Mouse (Mus musculus) forebrain, embryonic 16.5 days (tissue): ENCODE data around the gene Hes5. TPM values are rescaled to one million over a fixed set of nuclear protein-coding genes. Genes with fewer than 3 reads are reported as not detected.

Experiments used
- ATAC-seq: fragments of 200-750 bp; cut with Nextera tagmentation; 2 replicates; pipeline ENCODE4 v1.8.0; 2017; ENCODE audit warnings: mild to moderate bottlenecking, moderate library complexity
- H3K27ac ChIP-seq: fragments of 300-500 bp; sonication (generic); 2 replicates; pipeline ENCODE4 v1.5.1; 2014; ENCODE audit warnings: low read length, control low read depth
- H3K27me3 ChIP-seq: fragments of 300-500 bp; sonication (generic); replicated peaks from 2 replicates; pipeline ENCODE4 v1.6.1; 2014; ENCODE audit warnings: low read length; ENCODE audit not compliant: control insufficient read depth, insufficient read depth
- H3K36me3 ChIP-seq: fragments of 300-500 bp; sonication (generic); 2 replicates; pipeline ENCODE4 v1.6.1; 2014; ENCODE audit not compliant: control insufficient read depth, insufficient read depth
- H3K4me1 ChIP-seq: fragments of 300-500 bp; sonication (generic); replicated peaks from 2 replicates; pipeline ENCODE4 v1.6.1; 2014; ENCODE audit warnings: low read length; ENCODE audit not compliant: control insufficient read depth, insufficient read depth
- H3K4me2 ChIP-seq: fragments of 300-500 bp; sonication (generic); 2 replicates; pipeline ENCODE4 v1.6.1; 2014; ENCODE audit warnings: mild to moderate bottlenecking, low read length, control low read depth
- H3K4me3 ChIP-seq: fragments of 300-500 bp; sonication (generic); replicated peaks from 2 replicates; pipeline ENCODE4 v1.5.1; 2014; ENCODE audit warnings: mild to moderate bottlenecking, low read length, control low read depth
- H3K9ac ChIP-seq: fragments of 300-500 bp; sonication (generic); replicated peaks from 2 replicates; pipeline ENCODE4 v1.6.1; 2014; ENCODE audit warnings: low read depth, low read length, control low read depth
- H3K9me3 ChIP-seq: fragments of 300-500 bp; sonication (generic); 2 replicates; pipeline ENCODE4 v1.6.1; 2016; ENCODE audit warnings: low read length; ENCODE audit not compliant: control insufficient read depth
- whole genome bisulfite sequencing: fragments of 180-500 bp; shearing (Covaris S2); extraction: QIAGEN DNeasy Blood & Tissue Kit; methylation state at CpG from one replicate; pipeline ENCODE4 v1.1.7; 2014; 5-methylcytosine and 5-hydroxymethylcytosine counted together
- polyA plus RNA-seq: library from polyadenylated mRNA; unstranded; fragments of >200 nt; fragmentation: Nextera tagmentation; extraction: Ambion mirVana; gene quantifications from 2 replicates; pipeline ENCODE4 v1.2.1, GENCODE M21; 2015

The Hes5 gene
- polyA plus RNA-seq, 1 experiment from 2014 or later, result 91.4 TPM

- no peak overlapping the region for H3K4me3 ChIP-seq
- no peaks in the 10 kb centered on the region for H3K9me3 ChIP-seq
- H3K4me1 ChIP-seq, result peaks cover 13% of the 10 kb centered on the region
- H3K27me3 ChIP-seq, result no peaks in the 10 kb centered on the region
- H3K27ac ChIP-seq, result 0 out of 2 replicates have a peak overlapping the region, but pooled peaks have one; percentile 4
- no peak for ATAC-seq
- 75% methylated on average over 8 of the region's 8 CpGs for WGBS
- H3K9ac ChIP-seq, result no peak overlapping the region
- no peak overlapping the region for H3K4me2 ChIP-seq
- no peaks in the 10 kb centered on the region for H3K36me3 ChIP-seq
Observed at GRCm38 (mm10) chr4:155011312-155012025, 50.7 kb downstream of the Hes5 start.

Other genes with a start within 250 kb of the Hes5 start
- gene Ttc34, start 123.5 kb upstream of the Hes5 start, polyA plus RNA-seq, result 1.7 and 2.1 TPM in 2 replicates
- 0.11 and 0.21 TPM in 2 replicates for gene Mmel1, start 91.3 kb upstream of the Hes5 start, polyA plus RNA-seq
- gene Fam213b, start 61.8 kb upstream of the Hes5 start, polyA plus RNA-seq, result 32.4 and 42.0 TPM in 2 replicates
- 0.27 TPM in 1 of 2 replicates, not detected in the other for gene Tnfrsf14, start 32.4 kb upstream of the Hes5 start, polyA plus RNA-seq
- gene Pank4, start 3.2 kb downstream of the Hes5 start, polyA plus RNA-seq, result 47.1 and 47.3 TPM in 2 replicates
- gene Plch2, start 95.9 kb downstream of the Hes5 start, polyA plus RNA-seq, result 11.3 and 14.1 TPM in 2 replicates
- gene Pex10, start 106.1 kb downstream of the Hes5 start, polyA plus RNA-seq, result 19.5 and 22.1 TPM in 2 replicates
- gene Rer1, start 125.5 kb downstream of the Hes5 start, polyA plus RNA-seq, result 125 and 133 TPM in 2 replicates
- 6.0 and 10.7 TPM in 2 replicates for gene Morn1, start 125.7 kb downstream of the Hes5 start, polyA plus RNA-seq